Mouse (Mus musculus) cerebellum, postnatal 4 days (tissue): ENCODE results near the gene B4galt7.
"Not testable (repeated sequence)": the region's sequence is repeated elsewhere in the genome, so short reads cannot be mapped to it uniquely, and the experiment has no call there.

ENCODE experiments used
- DNase-seq, 2 experiments: peaks; one replicate each; pipeline ENCODE4 v3.0.0; 2022; ENCODE audit warnings: low spot score in 2 of 2, mixed read lengths in 1 of 2

The B4galt7 gene

GRCm38 (mm10) chr13:55599566-55600540 lies at the start of gene B4galt7:
Gene B4galt7, plus strand, starts transcription at chr13:55599896.
- DNase-seq, result peak; percentile 69 to 87

GRCm38 (mm10) chr13:55555921-55556320 lies 43.8 kb upstream of the B4galt7 start:
- no peak for DNase-seq

GRCm38 (mm10) chr13:55557499-55557898 lies 42.2 kb upstream of the B4galt7 start:
- DNase-seq, result no peak

- DNase-seq, result no peak
Measured at GRCm38 (mm10) chr13:55563266-55563879, 36.3 kb upstream of the B4galt7 start.

GRCm38 (mm10) chr13:55567001-55567400 lies 32.7 kb upstream of the B4galt7 start:
- DNase-seq, result no peak

- DNase-seq, result no peak
Measured at GRCm38 (mm10) chr13:55567949-55568348, 31.7 kb upstream of the B4galt7 start.

- DNase-seq, result not testable (repeated sequence)
Measured at GRCm38 (mm10) chr13:55568524-55568923, 31.2 kb upstream of the B4galt7 start.

GRCm38 (mm10) chr13:55569726-55570285 lies 29.9 kb upstream of the B4galt7 start:
- DNase-seq, result peak in 1 of 2 experiments; percentile 34

GRCm38 (mm10) chr13:55570286-55570973 lies 29.3 kb upstream of the B4galt7 start:
- peak in 1 of 2 experiments; percentile 46 for DNase-seq

GRCm38 (mm10) chr13:55571027-55571751 lies 28.5 kb upstream of the B4galt7 start, which contains the start of gene Fam193b:
Gene Fam193b, minus strand, starts transcription at chr13:55571120.
- peak; percentile 94 for DNase-seq

- DNase-seq, result no peak
Measured at GRCm38 (mm10) chr13:55571977-55572376, 27.7 kb upstream of the B4galt7 start.

- no peak for DNase-seq
Measured at GRCm38 (mm10) chr13:55573432-55573831, 26.3 kb upstream of the B4galt7 start, which contains the start of gene Tmed9. Gene Tmed9, plus strand, starts transcription at chr13:55573732.

- no peak for DNase-seq
Measured at GRCm38 (mm10) chr13:55574321-55574720, 25.4 kb upstream of the B4galt7 start.

- no peak for DNase-seq
Measured at GRCm38 (mm10) chr13:55575932-55576331, 23.8 kb upstream of the B4galt7 start.

- DNase-seq, result not testable (repeated sequence)
Measured at GRCm38 (mm10) chr13:55576872-55577271, 22.8 kb upstream of the B4galt7 start.

GRCm38 (mm10) chr13:55578086-55578485 lies 21.6 kb upstream of the B4galt7 start:
- no peak for DNase-seq

GRCm38 (mm10) chr13:55591961-55592490 lies 7.7 kb upstream of the B4galt7 start:
- DNase-seq, result no peak

GRCm38 (mm10) chr13:55592512-55593253 lies 7.0 kb upstream of the B4galt7 start:
- DNase-seq, result peak; percentile 93 to 96

- no peak for DNase-seq
Measured at GRCm38 (mm10) chr13:55593254-55593747, 6.4 kb upstream of the B4galt7 start.

GRCm38 (mm10) chr13:55595375-55595774 lies 4.3 kb upstream of the B4galt7 start:
- DNase-seq, result peak in 1 of 2 experiments; percentile 65
